Mouse (Mus musculus): ENCODE data around the gene Tsc1. TPM values are rescaled to one million over a fixed set of nuclear protein-coding genes. Genes with fewer than 3 reads are reported as not detected.

Tsc1 gene
- polyA plus RNA-seq, 1 experiment from 2014 or later = 8.9 TPM

- no peaks in the 10 kb centered on the region for H3K9me3 ChIP-seq (replicated peaks)
- no peak for ATAC-seq (ENCODE audit: insufficient read depth)
- H3K36me3 ChIP-seq (replicated peaks) = peaks cover 7% of the 10 kb centered on the region
- H3K4me1 ChIP-seq (replicated peaks) = peaks cover 93% of the 10 kb centered on the region
- H3K27ac ChIP-seq (replicated peaks) = peak overlapping the region; percentile 94
- WGBS (ENCODE audit: insufficient replicate concordance) = 35% methylated on average over 5 of the region's 5 CpGs
- no peak overlapping the region for H3K4me2 ChIP-seq
- no peak overlapping the region for H3K4me3 ChIP-seq (replicated peaks)
- H3K9ac ChIP-seq = 0 out of 2 replicates have a peak overlapping the region, but pooled peaks have one; percentile 35
- no peaks in the 10 kb centered on the region for H3K27me3 ChIP-seq
These were observed 37.5 kb upstream of the Tsc1 start for GRCm38 (mm10) chr2:28603542-28603941.

GRCm38 (mm10) chr2:28605789-28606541 lies 35.1 kb upstream of the Tsc1 start:
- 46% methylated on average over 14 of the region's 14 CpGs for WGBS (ENCODE audit: insufficient replicate concordance)

GRCm38 (mm10) chr2:28606601-28607340 lies 34.3 kb upstream of the Tsc1 start:
- Histone ChIP-seq H3K9ac (peak overlapping the region; percentile 35; the same call in 1 of the 2 replicates), H3K4me2 (0 out of 2 replicates have a peak overlapping the region, but pooled peaks have one; percentile 36), H3K9me3 (replicated peaks) (no peaks in the 10 kb centered on the region), H3K36me3 (replicated peaks) (peaks cover 40% of the 10 kb centered on the region), H3K27me3 (no peaks in the 10 kb centered on the region), H3K4me1 (replicated peaks) (peaks cover 93% of the 10 kb centered on the region), H3K27ac (replicated peaks) (peak overlapping the region; percentile 84), H3K4me3 (replicated peaks) (no peak overlapping the region)
- 51% methylated on average over 8 of the region's 8 CpGs for WGBS (ENCODE audit: insufficient replicate concordance)
- ATAC-seq (ENCODE audit: insufficient read depth) = no peak

More at GRCm38 (mm10) chr2:28605789-28606541, 35.1 kb upstream of the Tsc1 start:
- H3K27me3 ChIP-seq = no peaks in the 10 kb centered on the region
- H3K4me3 ChIP-seq (replicated peaks) = no peak overlapping the region
- no peak overlapping the region for H3K4me2 ChIP-seq
- H3K36me3 ChIP-seq (replicated peaks) = peaks cover 32% of the 10 kb centered on the region
- H3K9me3 ChIP-seq (replicated peaks) = no peaks in the 10 kb centered on the region
- ATAC-seq (ENCODE audit: insufficient read depth) = no peak
- peaks cover 93% of the 10 kb centered on the region for H3K4me1 ChIP-seq (replicated peaks)
- H3K27ac ChIP-seq (replicated peaks) = peak overlapping the region; percentile 84
- no peak overlapping the region for H3K9ac ChIP-seq

- H3K9me3 ChIP-seq (replicated peaks) = no peaks in the 10 kb centered on the region
- H3K27ac ChIP-seq (replicated peaks) = peak overlapping the region; percentile 84
- peak; percentile 64 for ATAC-seq (ENCODE audit: insufficient read depth)
- peak overlapping the region; percentile 36 for H3K4me2 ChIP-seq
- no peak overlapping the region for H3K4me3 ChIP-seq (replicated peaks)
- WGBS (ENCODE audit: insufficient replicate concordance) = 29% methylated on average over 10 of the region's 10 CpGs
- H3K9ac ChIP-seq = peak overlapping the region; percentile 35; the same call in 1 of the 2 replicates
- H3K4me1 ChIP-seq (replicated peaks) = peaks cover 93% of the 10 kb centered on the region
- peaks cover 47% of the 10 kb centered on the region for H3K36me3 ChIP-seq (replicated peaks)
- H3K27me3 ChIP-seq = no peaks in the 10 kb centered on the region
These were observed 33.5 kb upstream of the Tsc1 start for GRCm38 (mm10) chr2:28607341-28608165.

GRCm38 (mm10) chr2:28609851-28610250 lies 31.2 kb upstream of the Tsc1 start:
- no peak overlapping the region for H3K4me2 ChIP-seq
- peaks cover 70% of the 10 kb centered on the region for H3K36me3 ChIP-seq (replicated peaks)
- ATAC-seq (ENCODE audit: insufficient read depth) = no peak
- no peak overlapping the region for H3K9ac ChIP-seq
- H3K27ac ChIP-seq (replicated peaks) = peak overlapping the region; percentile 84
- no peak overlapping the region for H3K4me3 ChIP-seq (replicated peaks)
- H3K4me1 ChIP-seq (replicated peaks) = peaks cover 90% of the 10 kb centered on the region
- 75% methylated on average over 10 of the region's 10 CpGs for WGBS (ENCODE audit: insufficient replicate concordance)
- H3K9me3 ChIP-seq (replicated peaks) = no peaks in the 10 kb centered on the region
- H3K27me3 ChIP-seq = no peaks in the 10 kb centered on the region

- Histone ChIP-seq H3K27ac (replicated peaks) (peak overlapping the region; percentile 84), H3K9me3 (replicated peaks) (no peaks in the 10 kb centered on the region), H3K36me3 (replicated peaks) (peaks cover 80% of the 10 kb centered on the region), H3K4me2 (no peak overlapping the region), H3K27me3 (no peaks in the 10 kb centered on the region), H3K9ac (0 out of 2 replicates have a peak overlapping the region, but pooled peaks have one; percentile 11), H3K4me1 (replicated peaks) (peaks cover 96% of the 10 kb centered on the region), H3K4me3 (replicated peaks) (no peak overlapping the region)
- no peak for ATAC-seq (ENCODE audit: insufficient read depth)
- WGBS (ENCODE audit: insufficient replicate concordance) = 86% methylated on average over 12 of the region's 12 CpGs
These were observed 30.2 kb upstream of the Tsc1 start for GRCm38 (mm10) chr2:28610716-28611406.

GRCm38 (mm10) chr2:28611407-28611787 lies 29.6 kb upstream of the Tsc1 start:
- no peak overlapping the region for H3K4me2 ChIP-seq
- no peak overlapping the region for H3K9ac ChIP-seq
- peaks cover 96% of the 10 kb centered on the region for H3K4me1 ChIP-seq (replicated peaks)
- no peaks in the 10 kb centered on the region for H3K9me3 ChIP-seq (replicated peaks)
- H3K4me3 ChIP-seq (replicated peaks) = no peak overlapping the region
- peaks cover 86% of the 10 kb centered on the region for H3K36me3 ChIP-seq (replicated peaks)
- H3K27me3 ChIP-seq = no peaks in the 10 kb centered on the region
- peak overlapping the region; percentile 97 for H3K27ac ChIP-seq (replicated peaks)
- no peak for ATAC-seq (ENCODE audit: insufficient read depth)
- 86% methylated on average over 17 of the region's 17 CpGs for WGBS (ENCODE audit: insufficient replicate concordance)

GRCm38 (mm10) chr2:28612436-28613063 lies 28.5 kb upstream of the Tsc1 start:
- Histone ChIP-seq H3K4me2 (no peak overlapping the region), H3K4me3 (replicated peaks) (no peak overlapping the region), H3K9me3 (replicated peaks) (no peaks in the 10 kb centered on the region), H3K36me3 (replicated peaks) (peaks cover 84% of the 10 kb centered on the region), H3K27me3 (no peaks in the 10 kb centered on the region), H3K27ac (replicated peaks) (peak overlapping the region; percentile 97), H3K9ac (no peak overlapping the region), H3K4me1 (replicated peaks) (peaks cover 96% of the 10 kb centered on the region)
- 90% methylated on average over 10 of the region's 10 CpGs for WGBS (ENCODE audit: insufficient replicate concordance)
- no peak for ATAC-seq (ENCODE audit: insufficient read depth)

- H3K36me3 ChIP-seq (replicated peaks) = peaks cover 88% of the 10 kb centered on the region
- 87% methylated on average over 10 of the region's 10 CpGs for WGBS (ENCODE audit: insufficient replicate concordance)
These were observed 27.4 kb upstream of the Tsc1 start for GRCm38 (mm10) chr2:28613599-28613998.

GRCm38 (mm10) chr2:28616358-28616757 lies 24.7 kb upstream of the Tsc1 start:
- Histone ChIP-seq H3K4me2 (peak overlapping the region; percentile 74), H3K9me3 (replicated peaks) (no peaks in the 10 kb centered on the region), H3K9ac (peak overlapping the region; percentile 79), H3K27me3 (no peaks in the 10 kb centered on the region), H3K27ac (replicated peaks) (peak overlapping the region; percentile 97), H3K36me3 (replicated peaks) (peaks cover 70% of the 10 kb centered on the region), H3K4me3 (replicated peaks) (peak overlapping the region; percentile 80), H3K4me1 (replicated peaks) (peaks cover 83% of the 10 kb centered on the region)
- WGBS (ENCODE audit: insufficient replicate concordance) = 24% methylated on average over 5 of the region's 5 CpGs
- peak; percentile 28 for ATAC-seq (ENCODE audit: insufficient read depth)

More at GRCm38 (mm10) chr2:28613599-28613998, 27.4 kb upstream of the Tsc1 start:
- no peak overlapping the region for H3K4me3 ChIP-seq (replicated peaks)
- no peak overlapping the region for H3K4me2 ChIP-seq
- no peaks in the 10 kb centered on the region for H3K9me3 ChIP-seq (replicated peaks)
- peaks cover 96% of the 10 kb centered on the region for H3K4me1 ChIP-seq (replicated peaks)
- H3K9ac ChIP-seq = no peak overlapping the region
- ATAC-seq (ENCODE audit: insufficient read depth) = no peak
- no peaks in the 10 kb centered on the region for H3K27me3 ChIP-seq
- peak overlapping the region; percentile 97 for H3K27ac ChIP-seq (replicated peaks)

All from liver, embryonic 15.5 days (tissue).